Mouse (Mus musculus) spleen, adult 12 weeks (tissue): ENCODE measurements around the gene Btg3.

Experiments
- DNase-seq: peaks from one replicate; pipeline ENCODE4 v3.0.0; 2022; ENCODE audit warnings: low spot score

Gene Btg3

DNA sequence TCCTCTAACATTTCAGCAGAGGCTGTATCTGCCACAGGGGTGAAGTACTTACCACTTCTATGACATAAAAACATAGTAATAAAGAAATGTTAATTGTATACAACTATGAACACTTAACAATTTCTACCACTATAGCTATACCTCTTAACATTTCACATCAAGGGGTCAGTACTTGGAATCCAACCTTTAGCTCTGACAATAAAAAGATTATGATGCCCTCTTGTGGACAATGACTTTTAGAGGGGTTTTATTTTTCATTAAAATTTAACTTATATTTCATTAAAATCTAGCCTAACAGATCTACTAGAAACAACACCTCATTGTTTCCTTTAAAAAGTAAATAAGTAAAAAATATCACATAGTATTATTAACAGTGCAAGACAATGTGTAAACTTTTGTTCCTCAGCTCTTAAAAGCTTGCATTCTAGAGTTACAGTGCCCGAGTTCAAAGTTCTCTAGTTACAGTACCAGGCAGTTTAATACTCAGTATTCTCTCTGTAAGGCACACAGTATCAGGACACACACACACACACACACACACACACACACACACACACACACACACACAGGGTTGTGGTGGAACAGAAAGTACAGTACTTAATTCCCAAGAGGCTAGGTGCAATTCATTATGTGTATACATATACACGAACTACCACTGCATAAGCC, 30.2 kb downstream of the Btg3 start:
- DNase-seq, result no peak

DNA sequence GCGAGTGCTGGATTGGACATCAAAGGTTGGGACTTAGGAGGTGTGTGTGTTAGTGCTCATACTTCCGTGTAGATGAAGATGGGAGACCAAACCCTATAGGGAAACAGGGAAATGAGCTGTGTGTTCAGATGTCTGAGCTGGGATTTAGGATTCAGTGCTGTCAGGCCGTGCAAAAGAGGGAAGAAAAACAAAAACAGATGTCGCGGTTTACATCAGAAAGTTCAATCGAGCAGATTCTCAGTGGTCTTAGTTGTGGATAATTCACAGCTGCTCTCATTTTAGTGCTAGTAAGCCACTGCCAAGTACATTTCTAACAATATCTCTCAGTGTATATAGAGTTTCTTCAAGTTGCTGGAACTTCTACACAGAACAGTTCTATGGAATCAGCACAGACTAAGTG, 33.2 kb downstream of the Btg3 start:
- DNase-seq, result no peak

GRCm38 (mm10) chr16:78342767-78343166, 34.2 kb downstream of the Btg3 start:
- DNase-seq, result no peak

DNA sequence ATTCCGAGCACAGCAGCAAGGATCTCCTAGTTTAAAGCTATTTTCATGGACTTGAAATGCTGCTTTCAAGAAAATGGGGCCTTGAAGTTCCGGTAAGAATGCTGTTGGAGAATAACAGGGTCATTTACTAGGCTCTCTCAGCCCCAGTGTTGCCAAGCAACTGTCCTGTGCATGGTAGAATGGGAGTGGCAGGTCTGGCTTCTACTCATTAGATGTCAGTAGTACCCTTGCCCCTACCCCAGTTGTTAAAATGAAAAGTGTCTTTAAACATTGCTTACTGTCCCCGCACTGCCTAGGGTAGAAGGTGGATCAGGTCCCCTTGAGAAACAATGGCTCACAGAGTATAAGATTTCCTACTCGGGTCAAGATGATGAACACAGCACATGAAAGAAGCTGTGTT, 35.6 kb downstream of the Btg3 start:
- DNase-seq, result no peak

GRCm38 (mm10) chr16:78337226-78337625, 39.8 kb downstream of the Btg3 start:
- no peak for DNase-seq

DNA sequence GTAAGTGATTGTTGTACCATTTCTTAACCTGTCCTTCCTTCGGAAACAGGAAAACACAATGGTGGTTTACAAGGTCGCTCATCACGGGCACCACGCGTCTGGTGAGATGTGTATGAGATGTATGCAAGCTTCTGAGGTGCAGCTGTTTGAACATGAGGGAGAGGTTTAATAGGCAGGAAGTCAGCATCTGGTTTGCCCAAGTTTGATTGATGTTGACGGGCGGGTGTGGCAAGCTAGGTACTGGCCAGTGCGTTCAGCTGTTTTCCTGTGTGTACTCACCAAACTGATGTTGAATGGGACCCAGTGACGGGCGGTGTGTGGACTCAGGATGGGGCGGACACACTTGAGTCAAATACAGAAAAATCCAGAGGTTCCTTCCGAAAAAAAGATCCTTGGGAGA, 49.0 kb downstream of the Btg3 start:
- DNase-seq, result no peak

- DNase-seq, result no peak
These were observed 49.4 kb downstream of the Btg3 start for GRCm38 (mm10) chr16:78327562-78327961.

DNA sequence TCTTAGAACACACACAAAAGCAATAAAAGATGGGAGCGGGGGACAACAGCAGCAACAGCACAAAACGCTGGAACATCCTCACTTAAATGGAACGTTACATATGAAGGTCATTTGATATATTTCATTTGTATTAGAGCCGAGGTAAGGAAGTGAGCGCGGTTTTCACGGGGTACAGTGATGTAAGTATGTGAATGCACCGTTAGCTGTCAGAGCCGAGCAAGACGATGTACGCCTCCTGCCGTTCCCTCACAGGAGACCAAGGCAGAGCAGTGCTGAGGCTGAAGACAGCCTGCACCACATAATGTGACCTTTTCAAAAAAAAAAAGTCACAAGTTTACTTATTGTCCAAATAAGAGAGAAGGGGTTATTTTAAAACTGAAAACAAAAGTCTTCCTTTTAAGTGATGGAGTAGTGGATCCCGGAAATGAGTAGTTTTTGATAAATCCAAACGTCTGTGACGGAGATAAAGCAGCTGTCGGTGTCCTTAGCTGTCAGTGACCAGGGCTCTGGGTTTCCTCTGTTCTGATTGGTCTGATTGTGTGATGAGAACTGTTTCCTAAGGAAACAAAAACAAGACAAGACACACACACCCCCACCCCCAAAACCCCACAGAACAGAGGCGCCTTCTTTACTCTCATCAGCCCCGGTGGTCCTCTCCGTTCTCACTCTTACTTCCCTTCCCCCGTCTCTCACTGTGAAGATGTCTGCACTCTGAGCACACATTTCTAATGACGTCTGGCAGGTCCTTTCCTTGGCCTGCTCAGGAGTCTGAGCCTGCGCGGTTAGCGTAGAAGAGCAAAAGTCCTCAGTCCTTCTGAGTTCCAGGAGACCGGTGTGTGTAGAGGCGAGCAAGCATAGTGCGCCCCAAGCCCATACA, 50.8 kb downstream of the Btg3 start:
- no peak for DNase-seq

DNA sequence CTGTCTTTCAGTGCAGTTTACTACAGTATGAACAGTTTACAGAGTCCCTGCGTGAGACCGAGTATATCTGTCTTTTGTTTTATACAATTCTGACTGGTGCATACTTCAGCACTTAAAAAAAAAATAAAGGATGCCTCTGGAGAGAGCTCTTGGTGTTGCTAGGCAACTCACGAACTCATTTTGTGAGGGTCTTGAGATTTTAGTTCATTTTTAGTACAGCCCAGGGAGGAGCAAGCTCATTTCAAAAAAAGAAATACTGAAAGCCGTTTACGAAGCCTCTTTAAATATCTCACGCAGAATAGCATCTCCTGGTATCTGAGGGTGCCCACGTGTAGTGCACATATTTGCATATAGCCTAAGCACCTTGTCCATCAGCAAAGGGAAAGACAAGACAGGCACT, 54.9 kb downstream of the Btg3 start:
- no peak for DNase-seq

DNA sequence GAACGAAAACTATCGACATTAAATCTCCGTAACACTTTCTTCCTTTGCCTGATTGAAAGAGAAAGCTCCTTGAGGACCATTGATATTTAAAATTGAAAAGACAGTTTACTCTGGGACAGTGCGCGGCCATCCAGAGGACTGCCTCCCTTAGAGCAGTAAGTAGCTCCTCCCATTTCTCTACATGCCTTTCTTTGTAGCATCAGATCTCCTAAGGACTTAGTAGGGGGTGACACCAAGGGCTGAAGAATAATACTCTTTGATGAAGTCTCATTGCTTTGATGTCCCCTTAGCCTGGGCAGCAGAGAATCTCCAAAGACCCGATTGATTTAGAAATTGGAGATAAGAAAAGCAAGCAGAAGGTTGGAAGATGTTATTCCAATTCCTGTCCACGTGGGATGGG, 55.4 kb downstream of the Btg3 start:
- no peak for DNase-seq

GRCm38 (mm10) chr16:78319711-78320110, 57.3 kb downstream of the Btg3 start:
- no peak for DNase-seq

GRCm38 (mm10) chr16:78317960-78318359, 59.0 kb downstream of the Btg3 start:
- DNase-seq, result no peak

DNA sequence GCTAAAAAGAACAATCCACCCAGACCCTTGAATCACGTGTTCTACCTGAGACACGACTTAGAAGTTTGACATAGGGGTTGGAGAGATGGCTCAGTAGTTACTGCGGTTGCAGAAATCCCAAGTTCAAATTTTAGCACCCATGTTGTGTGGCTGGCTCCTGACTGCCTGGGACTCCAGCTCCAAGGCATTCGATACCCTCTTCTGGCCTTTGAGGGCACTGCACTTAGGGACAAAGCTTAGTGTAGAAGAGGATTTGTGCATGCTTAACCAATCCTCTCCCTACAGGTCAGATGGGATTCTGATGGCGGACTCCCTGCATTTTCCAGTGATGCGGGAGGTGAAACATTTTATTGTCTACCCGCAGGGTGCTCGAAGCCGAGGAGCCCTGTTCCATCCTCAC, 60.1 kb downstream of the Btg3 start:
- no peak for DNase-seq

- DNase-seq, result no peak
These were observed 63.0 kb downstream of the Btg3 start for GRCm38 (mm10) chr16:78314026-78314425.

DNA sequence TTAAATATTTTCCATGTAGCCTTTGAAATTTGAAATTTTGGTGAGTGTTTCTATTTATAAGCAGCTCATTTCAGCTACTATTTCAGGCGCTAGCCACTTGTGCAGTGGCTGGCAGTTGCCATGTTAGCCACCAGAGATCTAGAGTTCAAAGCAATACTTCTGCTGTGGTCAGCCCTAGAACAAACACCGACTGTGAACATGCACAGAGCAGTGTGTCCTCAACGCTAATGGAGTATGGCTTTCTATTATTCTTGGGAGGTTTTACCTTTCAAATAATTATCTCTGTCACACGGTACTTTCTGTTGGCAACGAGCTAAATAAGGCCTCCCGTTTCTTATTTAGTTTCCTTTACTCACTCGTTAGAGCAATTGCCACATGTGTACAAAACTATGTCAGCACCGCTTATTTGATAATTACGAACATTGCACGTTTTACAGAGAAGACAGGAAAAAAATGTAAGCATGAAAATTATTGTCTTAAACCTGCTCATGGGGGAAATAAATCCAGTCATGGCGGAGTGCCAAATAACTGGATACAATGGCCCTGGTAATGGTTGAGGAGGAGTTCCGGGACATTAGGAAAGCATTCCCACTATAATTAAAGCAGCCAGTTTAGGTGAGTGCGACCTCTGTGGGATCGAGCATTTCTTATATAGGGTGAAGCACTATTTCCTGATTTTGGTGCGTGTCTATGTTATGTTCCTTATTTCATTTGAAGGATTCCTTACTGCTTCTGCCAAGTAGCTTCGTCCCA, 63.7 kb downstream of the Btg3 start:
- no peak for DNase-seq

DNA sequence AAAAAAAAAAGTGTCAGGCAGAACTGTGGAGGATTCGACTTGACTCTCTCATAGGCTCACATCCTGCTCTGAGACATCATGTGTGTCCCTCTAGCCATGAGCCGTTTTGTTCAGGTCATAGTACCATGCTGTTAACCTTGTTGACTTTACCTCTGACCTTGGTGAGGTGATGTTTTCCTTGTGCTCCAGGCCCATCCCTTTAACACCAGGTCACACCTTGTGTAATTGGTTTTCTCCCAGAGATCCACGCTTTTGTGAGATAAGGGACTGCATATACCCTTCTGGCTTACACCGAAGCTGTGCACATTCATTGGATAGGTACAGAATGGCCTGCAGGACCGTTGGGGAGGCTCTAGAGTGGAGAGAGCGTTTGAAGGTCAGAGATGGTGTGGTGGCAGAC, 67.7 kb downstream of the Btg3 start:
- DNase-seq, result no peak

- DNase-seq, result no peak
These were observed 69.4 kb downstream of the Btg3 start for GRCm38 (mm10) chr16:78307476-78308192.

- DNase-seq, result no peak
These were observed 70.4 kb downstream of the Btg3 start for GRCm38 (mm10) chr16:78306606-78307005.

GRCm38 (mm10) chr16:78305606-78306100, 71.3 kb downstream of the Btg3 start:
- no peak for DNase-seq

- DNase-seq, result no peak
These were observed 74.3 kb downstream of the Btg3 start for GRCm38 (mm10) chr16:78302678-78303050.

DNA sequence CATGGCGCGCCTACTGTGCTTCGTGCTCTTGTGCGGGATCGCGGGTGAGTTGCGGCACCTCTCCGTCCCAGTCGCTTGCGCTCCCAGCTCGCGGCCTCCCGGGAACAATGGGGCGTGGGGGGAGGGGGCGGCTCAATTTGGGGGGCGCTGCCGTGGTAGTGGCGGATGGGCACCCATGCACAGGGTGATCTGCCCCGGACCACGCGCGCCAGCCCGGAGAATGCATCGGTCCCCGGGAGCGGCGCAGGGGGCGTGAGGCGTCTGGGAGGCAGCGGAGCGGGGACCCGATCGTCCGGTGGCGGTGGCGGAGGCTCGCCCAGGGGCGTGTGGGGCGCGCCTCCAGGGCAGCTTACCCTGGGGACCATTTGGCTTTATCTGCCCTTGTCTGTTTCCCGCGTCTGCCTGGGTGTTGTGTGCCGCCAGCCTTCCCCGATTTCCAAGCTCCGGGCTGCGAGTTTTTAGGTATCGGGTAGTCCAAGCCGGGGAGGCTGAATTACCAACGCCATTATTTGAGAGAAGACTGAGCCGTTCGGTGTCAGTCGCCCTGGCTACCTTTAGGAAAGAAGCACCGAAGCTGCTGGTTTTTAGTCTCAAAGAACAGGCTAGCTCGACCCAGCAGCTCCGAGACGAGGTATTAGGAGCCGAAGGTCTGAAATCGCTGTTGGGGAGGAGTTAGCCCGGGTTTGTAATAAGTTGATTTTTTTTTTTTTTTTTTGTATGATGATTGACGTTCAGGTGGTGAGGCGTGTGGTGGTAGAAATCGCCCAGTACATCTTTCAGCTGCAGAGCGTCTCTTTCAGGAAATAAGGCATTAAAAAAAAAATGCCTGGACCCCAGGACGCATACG, 74.9 kb downstream of the Btg3 start:
- no peak for DNase-seq
